ENCODE assay signal across 30 mouse cellular contexts in the genomic region with DNA sequence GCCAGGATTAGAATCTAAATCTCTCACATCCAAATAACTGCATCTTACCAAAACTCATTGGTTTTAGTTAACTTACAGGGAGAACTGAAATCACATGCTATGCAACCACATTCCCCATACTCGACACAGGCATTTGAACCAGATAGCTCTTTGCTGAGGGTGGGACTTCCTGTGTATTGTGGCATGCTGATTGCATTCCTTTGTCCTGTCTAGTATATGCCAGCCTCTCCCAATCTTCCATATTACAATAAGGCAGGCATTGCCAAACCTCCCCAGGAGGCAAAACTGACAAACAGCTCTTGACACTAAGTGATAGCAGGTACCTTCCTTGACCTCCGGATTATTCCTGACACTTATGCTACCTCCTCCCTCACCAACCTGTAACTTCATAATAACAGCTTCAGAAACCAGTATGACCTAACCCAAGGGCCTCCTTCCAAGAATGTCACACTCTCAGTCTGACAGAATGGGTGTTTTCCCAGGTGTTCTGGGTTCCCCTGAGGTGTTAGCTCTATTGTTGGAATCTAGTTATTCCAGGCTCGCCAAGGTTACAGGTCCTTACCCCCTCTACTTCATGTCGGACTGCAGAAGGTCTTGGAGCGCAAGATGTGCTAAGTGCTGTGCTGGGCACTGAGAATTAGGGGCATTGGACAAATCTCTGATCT.
"Had no signal": no experiment of that assay in that cellular context is flagged by ENCODE, and none has a peak within 500 bp of the region (broad histone marks: within the 10 kb centered on the region; RNA-seq: fewer than 3 reads in every experiment).

No protein-coding gene starts in this region.

- H3K36me3 ChIP-seq: limb, embryonic 10.5 days; limb, embryonic 12.5 days; limb, embryonic 13.5 days; limb, embryonic 15.5 days; liver, embryonic 12.5 days; liver, embryonic 13.5 days; liver, embryonic 15.5 days; lung, embryonic 15.5 days; midbrain, embryonic 10.5 days; midbrain, embryonic 12.5 days; midbrain, embryonic 15.5 days; neural tube, embryonic 12.5 days; neural tube, embryonic 13.5 days had no signal

- H3K9ac ChIP-seq: limb, embryonic 12.5 days; limb, embryonic 13.5 days; limb, embryonic 15.5 days; liver, embryonic 12.5 days; liver, embryonic 13.5 days; liver, embryonic 14.5 days; liver, embryonic 15.5 days; lung, embryonic 14.5 days; lung, embryonic 15.5 days; midbrain, embryonic 12.5 days; midbrain, embryonic 15.5 days; neural tube, embryonic 12.5 days; neural tube, embryonic 13.5 days had no signal

- H3K4me2 ChIP-seq: limb, embryonic 12.5 days; limb, embryonic 13.5 days; limb, embryonic 15.5 days; liver, embryonic 12.5 days; liver, embryonic 13.5 days; liver, embryonic 15.5 days; lung, embryonic 14.5 days had no signal

- ATAC-seq: liver, embryonic 12.5 days; lung, postnatal 0 days; midbrain, embryonic 15.5 days; midbrain, embryonic 16.5 days had no signal

- DNase-seq: left cerebral cortex, postnatal 4 days; liver; liver, embryonic 13.5 days; lung, adult 18-20 months; lung, adult 2 months; lung, embryonic 14.5 days; lung, postnatal 10 days; lung, postnatal 14 days; lung, postnatal 36 days; lung, postnatal 4 days; midbrain, embryonic 14.5 days had no signal

- H3K4me3 ChIP-seq: left cerebral cortex, adult 2 months; limb, embryonic 10.5 days; limb, embryonic 12.5 days; limb, embryonic 13.5 days; limb, embryonic 15.5 days; liver, embryonic 12.5 days; liver, embryonic 13.5 days; liver, embryonic 15.5 days; lung, embryonic 15.5 days; megakaryocyte, embryonic 14.5 days; midbrain, embryonic 12.5 days; midbrain, embryonic 15.5 days; myocyte; neural tube, embryonic 12.5 days; neural tube, embryonic 13.5 days had no signal

- H3K9me3 ChIP-seq: limb, embryonic 10.5 days; limb, embryonic 12.5 days; limb, embryonic 13.5 days; limb, embryonic 15.5 days; liver, embryonic 12.5 days; liver, embryonic 13.5 days; liver, embryonic 15.5 days; lung, embryonic 15.5 days; midbrain, embryonic 10.5 days; midbrain, embryonic 12.5 days; midbrain, embryonic 15.5 days; neural tube, embryonic 12.5 days; neural tube, embryonic 13.5 days had no signal

- H3K4me1 ChIP-seq: limb, embryonic 12.5 days; limb, embryonic 13.5 days had no signal

- H3K27me3 ChIP-seq: limb, embryonic 12.5 days; limb, embryonic 13.5 days; limb, embryonic 15.5 days; liver, embryonic 13.5 days; liver, embryonic 15.5 days; lung, embryonic 15.5 days; midbrain, embryonic 15.5 days had no signal

- H3K27ac ChIP-seq: left cerebral cortex, adult 2 months; limb, embryonic 10.5 days; limb, embryonic 12.5 days; limb, embryonic 13.5 days; limb, embryonic 15.5 days; liver, embryonic 12.5 days; liver, embryonic 13.5 days; liver, embryonic 14.5 days; liver, embryonic 15.5 days; lung, embryonic 15.5 days; macrophage; midbrain, embryonic 15.5 days; neural tube, embryonic 12.5 days; neural tube, embryonic 13.5 days had no signal
